ENCODE assay signal across 20 mouse cellular contexts in the genomic region with DNA sequence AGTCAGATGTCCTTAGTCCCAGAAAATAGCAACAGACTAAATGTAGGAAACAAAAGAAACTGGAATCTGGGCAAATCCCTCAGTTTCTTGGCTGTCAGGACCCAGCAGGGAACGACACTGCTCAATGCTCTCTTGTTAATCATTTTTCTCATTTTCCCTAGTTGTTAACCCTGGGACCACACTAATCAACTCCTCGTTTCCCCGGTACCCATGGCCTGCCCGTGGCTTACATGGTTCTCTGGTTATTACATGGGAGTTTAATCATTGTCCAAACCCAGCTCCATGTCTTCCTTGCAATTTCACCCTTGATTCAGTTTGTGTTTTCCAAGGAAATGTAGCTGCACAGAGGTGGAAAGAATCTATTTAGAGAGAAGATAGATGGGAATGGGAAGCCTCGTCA.
A peak's percentile ranks its signal among the peaks of the same experiment; 100 is the strongest.
DNase-seq lines count a peak whose midpoint lies in the region; ATAC-seq and TF ChIP-seq lines count a peak whose summit lies in the region.
"Had no signal": no experiment of that assay in that cellular context is flagged by ENCODE, and none has a peak within 500 bp of the region (broad histone marks: within the 10 kb centered on the region; RNA-seq: fewer than 3 reads in every experiment).

No protein-coding gene starts in this region.

- no peak overlapping the region for H3K4me3 ChIP-seq in kidney, postnatal 0 days (replicated peaks; ENCODE audit: low read depth, low read length)
- no peak overlapping the region for H3K4me3 ChIP-seq in forebrain, embryonic 11.5 days (ENCODE audit: low read depth, low read length)
- H3K4me3 ChIP-seq: embryonic facial prominence, embryonic 15.5 days; erythroblast, embryonic 14.5 days; forebrain, embryonic 10.5 days; heart, adult 2 months; heart, embryonic 12.5 days; hindbrain, embryonic 10.5 days had no signal

- H3K4me2 ChIP-seq in kidney, postnatal 0 days (ENCODE audit: low read length), result no peak overlapping the region
- H3K4me2 ChIP-seq in forebrain, embryonic 11.5 days (ENCODE audit: low read depth, low read length, severe bottlenecking), result no peak overlapping the region
- H3K4me2 ChIP-seq: embryonic facial prominence, embryonic 15.5 days; heart, embryonic 12.5 days; hindbrain, embryonic 14.5 days had no signal

- no peaks in the 10 kb centered on the region for H3K27me3 ChIP-seq in kidney, postnatal 0 days (ENCODE audit: insufficient read depth, low read length)
- no peaks in the 10 kb centered on the region for H3K27me3 ChIP-seq in forebrain, embryonic 11.5 days (ENCODE audit: control insufficient read depth, insufficient read depth, low read length)
- H3K27me3 ChIP-seq: CH12.LX; embryonic facial prominence, embryonic 15.5 days; heart, embryonic 12.5 days; Patski had no signal

- H3K4me1 ChIP-seq in kidney, postnatal 0 days (replicated peaks; ENCODE audit: insufficient read depth, low read length), result no peaks in the 10 kb centered on the region
- H3K4me1 ChIP-seq in forebrain, embryonic 11.5 days (replicated peaks; ENCODE audit: control insufficient read depth, insufficient read depth, low read length), result no peaks in the 10 kb centered on the region
- H3K4me1 ChIP-seq: embryonic facial prominence, embryonic 15.5 days; heart, embryonic 12.5 days; hindbrain, embryonic 10.5 days had no signal

- TF ChIP-seq CTCF in brain, embryonic 14.5 days (IDR thresholded peaks at IDR 0.05; ENCODE audit: borderline replicate concordance, extremely low read depth, insufficient read depth, insufficient read length), result no peak
- no peak for TF ChIP-seq CTCF in kidney, postnatal 0 days (IDR thresholded peaks at IDR 0.05; ENCODE audit: low read depth)

- WGBS in kidney, postnatal 0 days, result 54% methylated on average over 5 of the region's 5 CpGs
- 47% methylated on average over 5 of the region's 5 CpGs for WGBS in forebrain, embryonic 11.5 days

- TF ChIP-seq POLR2A in brain, embryonic 14.5 days (IDR thresholded peaks at IDR 0.05; ENCODE audit: borderline replicate concordance, extremely low read depth, insufficient read depth, insufficient read length, poor library complexity, severe bottlenecking), result no peak

- no peak overlapping the region for H3K9ac ChIP-seq in kidney, postnatal 0 days (ENCODE audit: low read depth, low read length)
- H3K9ac ChIP-seq in forebrain, embryonic 11.5 days (ENCODE audit: low read length), result no peak overlapping the region
- H3K9ac ChIP-seq: embryonic facial prominence, embryonic 15.5 days; heart, embryonic 12.5 days; hindbrain, embryonic 14.5 days had no signal

- H3K36me3 ChIP-seq in kidney, postnatal 0 days (ENCODE audit: insufficient read depth, low read length), result no peaks in the 10 kb centered on the region
- H3K36me3 ChIP-seq in forebrain, embryonic 11.5 days (ENCODE audit: control insufficient read depth, insufficient read depth, low read length), result no peaks in the 10 kb centered on the region
- H3K36me3 ChIP-seq: embryonic facial prominence, embryonic 15.5 days; forebrain, embryonic 10.5 days; heart, embryonic 12.5 days; hindbrain, embryonic 10.5 days had no signal

- no peak for ATAC-seq in kidney, postnatal 0 days (replicated peaks; ENCODE audit: low FRiP score, low read depth)
- no peak for ATAC-seq in forebrain, embryonic 11.5 days (replicated peaks; ENCODE audit: low FRiP score)
- ATAC-seq: activated CD4-positive, CD25-positive, alpha-beta regulatory T cell, adult 4 months; forebrain, embryonic 16.5 days; Patski had no signal

- no peak overlapping the region for H3K27ac ChIP-seq in kidney, postnatal 0 days
- no peak overlapping the region for H3K27ac ChIP-seq in forebrain, embryonic 11.5 days (ENCODE audit: low read depth, low read length)
- H3K27ac ChIP-seq: embryonic facial prominence, embryonic 15.5 days; forebrain, embryonic 10.5 days; heart, adult 2 months; hindbrain, embryonic 10.5 days; hindbrain, embryonic 14.5 days had no signal

- H3K9me3 ChIP-seq in kidney, postnatal 0 days (replicated peaks; ENCODE audit: low read length), result no peaks in the 10 kb centered on the region
- no peaks in the 10 kb centered on the region for H3K9me3 ChIP-seq in forebrain, embryonic 11.5 days (ENCODE audit: control insufficient read depth, low read length)
- H3K9me3 ChIP-seq: embryonic facial prominence, embryonic 15.5 days; forebrain, embryonic 10.5 days; heart, embryonic 12.5 days; hindbrain, embryonic 10.5 days had no signal

- peak; percentile 23 for DNase-seq in brain, embryonic 14.5 days (ENCODE audit: low read depth)
- peak; percentile 55 for DNase-seq in kidney, adult 9 months
- DNase-seq in kidney, postnatal 0 days (ENCODE audit: low spot score), result peak; percentile 26
- peak; percentile 20 to 45 for DNase-seq in kidney, postnatal 4 days
- DNase-seq in heart, adult 9 months (ENCODE audit: low spot score in 2 of 2), result no peak
- DNase-seq in forebrain, embryonic 11.5 days (ENCODE audit: low spot score), result no peak
- DNase-seq: cerebellum, adult 2 months; cerebellum, postnatal 10 days; gastrocnemius, postnatal 14 days; heart, adult 2 months had no signal

Comparison
In these comparisons a context has a peak if more than half of its experiments do, and no peak if none do; other contexts are left out.
1. DNase-seq: peak in brain, embryonic 14.5 days (single experiment), kidney, adult 9 months (single experiment), kidney, postnatal 0 days (single experiment) and kidney, postnatal 4 days (2 of 2); none in heart, adult 9 months (0 of 2) and forebrain, embryonic 11.5 days (single experiment).